Mouse (Mus musculus): ENCODE measurements at regions not wholly inside any gene's neighbourhood (a gene's known extent, or its start where the extent isn't known, plus 50 kb on each side); places are given as distances from the start of the nearest gene placed in this dataset.

DNA sequence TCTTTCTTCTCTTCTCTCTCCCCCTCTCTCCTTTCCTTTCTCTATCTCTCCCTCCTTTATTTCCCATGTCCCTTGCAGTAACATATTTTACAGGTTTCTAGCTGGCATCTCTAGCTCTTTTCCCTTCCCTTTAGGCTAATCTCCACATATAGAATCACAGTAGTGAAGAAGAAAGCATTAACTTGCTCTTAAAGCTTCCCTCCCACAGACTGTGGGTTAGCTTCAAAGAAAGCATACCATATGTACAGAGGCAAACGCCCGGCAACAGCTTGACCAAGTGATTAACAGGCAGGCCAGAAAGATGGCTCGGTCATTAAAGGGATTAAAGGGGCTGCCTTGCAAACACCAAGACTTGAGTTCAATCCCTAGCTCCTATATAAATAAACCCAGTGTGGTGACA, 122.0 kb downstream of the Fam114a2 start:
- TF ChIP-seq CTCF (IDR thresholded peaks at IDR 0.05; ENCODE audit: control insufficient read depth, insufficient read depth, low read length) (no peak), POLR2A (IDR thresholded peaks at IDR 0.05; ENCODE audit: borderline replicate concordance, control insufficient read depth, low read depth, low read length) (no peak)

All from bone marrow, adult 2 months (tissue).